Mouse (Mus musculus): ENCODE results near the gene Gng7.
"Not testable (repeated sequence)": the region's sequence is repeated elsewhere in the genome, so short reads cannot be mapped to it uniquely, and the experiment has no call there.

Gng7 gene

DNA sequence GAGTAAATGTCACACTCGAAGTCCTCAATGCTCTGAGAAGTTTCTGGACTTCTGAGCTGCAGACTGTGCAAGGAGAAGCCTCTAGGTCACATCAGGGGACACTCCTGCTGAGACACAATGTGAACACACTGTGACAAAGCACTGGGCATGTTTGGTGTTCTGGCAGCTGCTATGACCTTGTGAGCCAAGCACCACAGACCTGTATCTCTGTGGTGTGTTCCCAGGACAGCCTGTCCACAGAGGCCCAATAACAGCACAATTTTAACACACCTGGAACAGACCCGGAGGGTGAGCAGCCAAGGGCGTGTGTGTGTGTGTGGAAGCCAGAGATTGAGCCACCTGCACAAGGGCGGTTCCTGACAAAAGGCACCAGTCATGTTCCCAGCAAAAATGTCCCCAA lies 20.1 kb downstream of the Gng7 start:
- no peak for DNase-seq (ENCODE audit: low read depth, low spot score)

DNA sequence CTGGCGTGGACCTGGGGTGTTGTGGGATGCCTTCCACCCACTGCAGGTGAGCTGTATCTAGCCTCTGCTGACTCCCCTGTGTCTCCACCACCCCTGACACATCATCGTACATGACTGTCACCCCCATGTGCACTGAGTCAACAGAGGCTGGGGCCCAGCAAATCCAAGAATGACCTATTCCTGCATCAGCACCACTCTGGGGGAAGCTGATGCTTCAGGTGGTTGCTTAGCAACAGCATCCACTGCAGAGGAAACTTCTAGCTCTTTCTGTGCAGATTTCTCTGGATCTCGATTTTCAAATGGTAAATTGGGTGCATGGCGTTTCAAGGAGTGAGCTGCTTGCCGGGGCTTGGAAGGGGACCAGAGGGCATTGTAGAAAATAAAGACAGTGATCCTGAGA lies 21.5 kb downstream of the Gng7 start:
- DNase-seq (ENCODE audit: low read depth, low spot score), result no peak

DNA sequence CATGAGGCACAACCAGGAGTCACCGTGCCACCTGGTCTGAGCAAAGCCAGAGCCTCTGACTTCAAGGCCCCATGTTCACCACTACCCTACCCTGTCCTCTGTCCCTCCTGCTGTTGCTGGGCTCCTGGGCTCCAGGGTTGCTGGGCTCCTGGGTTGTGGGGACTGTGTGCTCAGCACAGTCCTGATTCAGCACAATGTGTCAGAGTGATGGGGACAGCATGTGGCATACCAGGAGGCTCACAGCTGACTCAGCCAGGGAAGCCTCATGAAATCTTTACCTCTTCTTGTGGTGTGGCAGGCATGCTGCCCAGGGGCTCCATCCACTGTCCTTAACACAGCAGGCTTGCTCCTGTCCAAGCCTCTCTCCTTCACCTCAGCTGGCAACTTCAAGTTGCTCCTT lies 22.8 kb downstream of the Gng7 start:
- DNase-seq (ENCODE audit: low read depth, low spot score), result no peak

DNA sequence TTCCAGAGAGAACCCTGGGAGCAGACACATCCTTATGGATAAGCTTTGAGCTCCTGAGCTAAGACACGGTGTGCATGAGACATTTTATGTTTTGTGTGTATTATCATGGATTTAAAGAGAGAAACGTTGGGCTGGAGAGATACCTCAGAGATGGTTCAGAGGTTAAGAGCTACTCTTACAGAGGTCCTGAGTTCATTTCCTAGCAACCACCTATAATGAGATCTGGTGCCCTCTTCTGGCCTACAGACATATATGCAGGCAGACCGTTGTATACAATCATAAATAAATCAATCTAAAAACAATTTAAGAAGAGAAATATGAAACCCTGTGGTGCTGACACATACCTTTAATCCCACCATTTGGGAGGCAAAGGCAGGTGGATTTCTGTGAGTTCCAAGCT lies 23.7 kb downstream of the Gng7 start:
- DNase-seq (ENCODE audit: low read depth, low spot score), result no peak

DNA sequence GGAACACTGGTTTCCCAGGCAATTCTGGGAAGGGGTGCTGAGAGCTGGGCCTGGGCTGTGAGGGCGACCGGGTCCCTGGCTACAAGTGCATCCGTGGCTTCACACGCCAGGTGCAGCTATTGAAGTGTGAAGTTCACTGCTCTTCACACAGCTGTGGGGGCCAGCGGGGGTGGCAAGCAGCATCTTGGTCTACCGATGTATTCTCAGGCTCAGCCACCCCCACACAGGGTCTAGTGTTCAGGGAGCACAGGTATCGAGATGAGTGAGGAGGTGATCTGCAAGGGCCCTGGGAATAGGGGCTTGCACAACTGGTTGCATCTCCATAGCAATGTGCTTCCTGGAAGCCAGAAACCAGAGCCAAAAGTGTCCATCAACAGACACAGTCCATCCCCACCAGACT lies 24.3 kb downstream of the Gng7 start:
- DNase-seq (ENCODE audit: low read depth, low spot score), result no peak

DNA sequence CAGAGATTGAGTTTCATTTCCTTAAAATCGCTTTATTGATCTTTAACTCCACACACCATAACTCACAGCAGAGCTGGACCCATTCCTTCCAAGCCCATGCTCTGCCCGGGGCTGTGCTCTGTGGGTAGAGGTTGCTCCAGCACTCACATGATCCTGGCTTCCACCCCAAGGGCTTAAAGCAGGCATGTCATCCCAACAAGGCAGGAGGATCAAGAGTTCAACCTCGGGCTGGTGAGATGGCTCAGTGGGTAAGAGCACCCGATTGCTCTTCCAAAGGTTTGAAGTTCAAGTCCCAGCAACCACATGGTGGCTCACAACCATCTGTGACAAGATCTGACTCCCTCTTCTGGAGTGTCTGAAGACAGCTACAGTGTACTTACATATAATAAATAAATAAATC lies 24.9 kb downstream of the Gng7 start:
- not testable (repeated sequence) for DNase-seq (ENCODE audit: low read depth, low spot score)

DNA sequence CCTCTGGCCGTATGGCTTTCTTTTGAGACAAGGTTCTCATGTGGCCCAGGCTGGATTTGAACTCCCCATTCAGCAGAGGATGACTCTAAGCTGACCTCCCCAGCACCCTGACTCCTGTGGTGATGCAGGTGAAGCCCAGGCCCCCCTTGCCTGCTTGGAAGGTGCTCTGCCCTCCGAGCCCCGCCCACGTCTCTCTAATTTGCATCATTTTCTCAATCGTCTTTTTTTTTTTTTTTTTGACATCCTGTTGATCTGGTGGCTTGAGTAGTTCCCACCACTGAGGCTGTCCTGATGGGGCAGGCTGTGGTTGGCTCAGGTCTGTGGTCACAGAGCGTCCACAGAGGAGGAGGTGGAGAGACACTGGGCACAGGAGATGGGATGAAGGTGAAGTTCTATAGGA lies 25.3 kb downstream of the Gng7 start:
- no peak for DNase-seq (ENCODE audit: low read depth, low spot score)

DNA sequence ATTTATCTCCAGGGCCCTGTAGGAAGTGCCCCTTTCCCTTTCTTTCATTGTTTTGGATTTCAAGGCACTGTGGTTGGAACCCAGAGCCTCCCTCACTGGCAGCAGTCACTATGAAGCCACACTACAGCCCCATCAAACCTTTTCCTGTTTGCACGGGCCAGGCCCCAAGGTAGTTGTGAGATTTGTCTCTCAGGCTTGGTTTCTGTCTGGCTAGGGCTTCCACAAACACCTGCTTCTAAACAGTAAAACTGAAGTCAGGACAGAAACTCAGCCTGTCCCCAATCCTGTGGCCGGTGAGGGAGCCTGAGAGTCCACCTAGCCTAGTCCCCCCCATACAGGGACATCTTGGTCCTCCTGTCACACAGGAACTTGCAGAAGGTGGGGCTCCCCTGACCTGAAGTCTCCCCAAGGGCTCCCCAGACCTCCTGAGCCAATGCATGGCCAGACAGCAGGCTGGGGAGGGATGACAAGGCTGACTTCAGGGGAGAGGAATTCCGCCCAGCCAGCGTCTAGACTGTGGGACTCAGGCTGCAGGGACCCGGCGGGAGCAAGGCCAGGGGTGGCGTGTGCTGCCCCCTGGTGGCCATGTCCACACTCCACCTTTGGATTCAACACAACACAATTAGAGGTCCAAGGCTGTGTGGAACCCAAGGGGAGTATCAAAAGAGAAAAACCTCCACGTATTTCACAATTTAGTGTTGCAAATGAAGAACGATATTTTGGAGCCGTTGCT lies 26.9 kb downstream of the Gng7 start:
- DNase-seq (ENCODE audit: low read depth, low spot score), result peak; percentile 72

DNA sequence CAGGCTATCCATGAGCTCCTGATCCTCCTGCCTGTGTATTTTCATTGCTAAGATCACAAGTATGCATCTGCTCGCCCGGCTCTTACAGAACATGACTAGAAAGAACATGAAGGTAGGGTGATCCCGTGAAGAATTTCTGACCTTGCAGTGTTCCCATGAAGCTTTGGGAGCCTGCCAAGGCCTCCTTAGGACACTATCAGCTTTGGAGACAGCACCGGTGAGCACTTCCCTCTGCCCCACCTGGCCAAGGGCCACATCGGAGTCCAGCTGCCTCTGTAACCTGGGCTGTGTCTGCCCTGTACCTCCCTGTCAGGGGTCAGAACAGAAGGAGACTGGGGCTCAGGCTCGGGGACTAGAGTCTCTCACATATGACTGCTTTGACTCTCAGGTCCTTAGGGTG lies 28.0 kb downstream of the Gng7 start:
- DNase-seq (ENCODE audit: low read depth, low spot score), result no peak

DNA sequence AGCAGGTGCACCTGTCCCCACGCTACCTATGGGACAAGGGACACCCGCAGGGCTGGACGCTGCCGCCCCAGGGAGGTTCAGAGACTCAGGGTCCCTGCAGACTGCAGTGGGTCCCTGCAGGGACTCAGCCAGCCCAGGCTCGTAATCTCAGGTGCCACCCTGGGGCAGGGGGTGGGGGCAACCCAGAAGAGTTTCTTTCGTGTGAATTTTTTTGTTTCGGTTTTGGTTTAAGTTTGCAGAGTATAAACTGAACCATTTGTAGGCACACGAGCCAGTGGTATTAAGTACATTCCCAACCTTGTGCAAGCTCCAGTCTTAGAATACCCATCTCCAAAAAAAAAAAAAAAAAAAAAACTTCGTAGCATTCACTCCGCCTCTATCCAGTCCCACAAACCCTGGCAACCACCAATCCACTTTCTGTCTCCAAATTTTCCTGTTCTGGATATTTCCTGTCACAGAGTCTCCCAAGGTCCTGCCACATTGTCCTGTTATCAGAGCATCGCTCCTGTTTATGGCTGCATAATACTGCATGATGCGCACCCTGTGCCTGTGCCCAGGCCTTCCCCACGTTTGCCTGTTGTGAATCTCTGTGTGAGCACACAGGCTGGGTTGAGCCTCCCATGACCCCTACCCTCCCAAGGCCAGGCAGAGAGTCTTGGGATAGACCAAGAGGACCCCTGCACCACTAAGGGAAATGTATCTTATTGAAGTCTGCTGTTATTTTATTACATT lies 28.6 kb downstream of the Gng7 start:
- no peak for DNase-seq (ENCODE audit: low read depth, low spot score)

DNA sequence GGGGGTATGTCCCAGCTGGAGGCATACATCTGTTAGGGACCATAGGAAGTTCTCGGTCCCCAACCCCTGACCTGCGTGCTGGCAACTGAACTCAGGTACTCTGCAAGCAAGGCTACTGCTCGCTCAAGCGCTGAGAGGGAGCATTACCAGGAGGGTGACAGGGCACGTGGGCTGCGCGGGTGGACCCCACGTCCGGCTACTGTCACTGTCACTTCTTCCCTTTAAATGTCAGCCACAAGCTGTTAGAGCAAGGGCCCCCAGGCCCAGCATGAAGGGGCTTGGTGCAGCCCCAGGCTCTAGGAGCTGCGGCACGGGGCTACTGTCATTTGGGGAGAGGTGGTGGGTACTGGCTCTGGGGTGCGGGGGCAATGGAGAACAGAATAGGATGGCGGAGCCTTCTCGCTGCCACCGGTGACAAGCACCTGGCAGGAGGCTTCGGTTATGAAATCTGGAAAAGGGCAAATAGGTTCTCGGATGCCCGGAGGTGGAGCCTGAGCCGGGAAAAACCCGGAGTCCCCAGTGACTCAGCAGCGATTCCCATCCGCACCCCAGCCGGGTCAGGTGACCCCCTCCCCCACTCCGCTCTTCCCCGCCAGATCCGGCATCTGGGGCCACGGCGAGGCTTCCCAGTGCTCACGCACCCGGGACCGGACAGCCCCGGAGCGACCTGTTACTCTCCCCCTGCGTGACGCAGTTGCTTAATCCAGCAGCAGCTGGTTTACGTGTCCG lies 29.3 kb downstream of the Gng7 start:
- no peak for DNase-seq (ENCODE audit: low read depth, low spot score)

DNA sequence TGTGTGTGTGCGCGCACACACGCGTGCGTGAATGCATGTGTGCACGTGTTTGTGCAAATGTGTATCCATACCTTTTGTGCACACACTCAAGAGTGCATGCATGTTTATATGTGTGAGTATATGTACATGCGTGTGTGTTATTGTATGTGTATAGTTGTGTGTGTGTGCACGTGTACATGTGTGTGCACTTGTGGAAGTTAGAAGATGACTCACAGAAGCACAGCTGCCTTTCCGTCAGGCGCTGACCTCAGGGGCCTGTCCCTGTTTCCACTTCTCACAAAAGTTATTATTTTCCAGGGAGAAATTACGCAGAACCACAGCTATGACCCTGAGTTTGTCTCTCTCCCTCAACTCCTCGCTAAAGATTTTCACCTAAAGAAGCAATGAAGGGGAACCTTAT lies 30.5 kb downstream of the Gng7 start:
- no peak for DNase-seq (ENCODE audit: low read depth, low spot score)

DNA sequence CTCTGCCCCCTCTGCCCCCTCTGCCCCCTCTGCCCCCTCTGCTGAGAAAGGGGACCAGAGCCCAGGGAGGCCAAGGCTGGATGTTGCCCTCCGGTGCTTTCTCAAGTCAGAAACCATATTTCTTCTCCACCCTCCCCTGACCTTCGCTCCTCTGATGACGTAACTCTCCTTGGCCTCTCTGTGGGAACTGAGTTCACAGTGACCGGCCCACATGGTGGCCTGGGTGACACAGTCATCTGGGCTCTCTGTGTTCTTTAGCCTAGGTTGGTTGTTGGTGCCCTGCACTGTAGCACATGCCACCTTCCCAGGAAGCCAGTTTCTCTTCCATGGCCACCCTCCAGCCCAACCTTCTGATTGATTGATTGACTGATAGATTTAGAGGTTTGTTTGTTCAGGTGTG lies 32.4 kb downstream of the Gng7 start:
- no peak for DNase-seq (ENCODE audit: low read depth, low spot score)

DNA sequence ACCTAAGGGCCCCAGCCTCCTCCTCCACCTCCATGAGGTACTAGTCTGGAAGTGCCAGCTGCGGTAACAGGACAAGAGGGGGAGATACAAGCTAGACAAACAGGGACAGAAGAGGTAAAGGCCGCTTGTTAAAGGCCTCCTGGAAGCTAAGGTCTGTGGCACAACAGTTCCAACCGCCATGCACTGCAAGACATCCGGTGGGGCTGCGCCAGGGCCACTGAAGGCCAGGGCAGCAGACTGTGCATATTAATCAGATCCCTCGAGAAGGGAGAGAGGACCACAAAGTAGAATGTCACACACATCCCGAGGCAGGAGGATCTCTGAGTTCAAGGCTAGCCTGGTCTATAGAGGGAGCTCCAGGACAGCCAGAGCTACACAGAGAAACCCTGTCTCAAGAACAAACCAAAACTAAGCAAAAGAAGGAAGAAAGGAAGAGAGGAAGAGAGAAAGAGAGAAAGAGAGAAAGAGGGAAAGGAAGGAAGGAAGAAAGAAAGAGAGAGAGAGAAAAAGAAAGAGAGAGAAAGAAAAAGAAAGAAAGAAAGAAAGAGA lies 33.1 kb downstream of the Gng7 start:
- no peak for DNase-seq (ENCODE audit: low read depth, low spot score)

DNA sequence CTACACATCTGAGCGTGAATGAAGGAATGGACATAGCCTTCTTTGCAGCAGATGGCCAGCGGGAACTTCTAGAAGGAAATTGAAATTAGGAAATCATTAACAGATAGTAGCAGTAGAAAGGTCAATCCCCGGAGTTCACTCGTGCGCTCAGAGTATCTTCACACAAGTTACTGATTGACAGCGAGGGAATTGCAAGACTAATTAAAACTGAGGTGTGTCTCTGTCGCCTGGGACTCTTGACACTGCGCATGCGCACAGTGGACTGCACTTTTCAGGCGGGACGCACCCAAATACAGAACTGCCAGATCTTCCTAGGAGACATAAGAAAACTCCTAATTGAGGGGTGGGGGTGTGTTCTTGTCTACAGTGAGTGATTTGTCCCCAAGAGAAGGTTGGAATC lies 39.3 kb downstream of the Gng7 start:
- DNase-seq (ENCODE audit: low read depth, low spot score), result no peak

DNA sequence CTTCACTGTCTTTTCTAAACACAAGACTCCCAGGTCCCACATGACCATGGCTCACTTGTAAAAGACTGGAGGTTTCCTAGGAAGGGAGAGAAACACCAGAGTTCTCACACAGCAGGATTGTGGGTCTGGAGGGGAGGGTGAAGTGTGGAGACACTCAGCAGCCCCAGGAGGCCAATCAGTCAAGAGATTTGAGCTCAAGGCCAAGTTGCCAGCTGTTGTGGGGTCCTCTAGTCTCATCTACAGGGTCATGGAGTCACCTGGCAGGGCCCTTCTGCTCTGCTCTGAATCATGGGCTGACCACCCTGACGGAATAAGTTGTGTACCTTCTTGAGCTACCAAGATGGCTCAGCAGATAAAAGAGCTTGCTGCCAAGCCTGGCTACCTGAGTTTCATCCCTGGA lies 41.0 kb downstream of the Gng7 start:
- DNase-seq (ENCODE audit: low read depth, low spot score), result no peak

DNA sequence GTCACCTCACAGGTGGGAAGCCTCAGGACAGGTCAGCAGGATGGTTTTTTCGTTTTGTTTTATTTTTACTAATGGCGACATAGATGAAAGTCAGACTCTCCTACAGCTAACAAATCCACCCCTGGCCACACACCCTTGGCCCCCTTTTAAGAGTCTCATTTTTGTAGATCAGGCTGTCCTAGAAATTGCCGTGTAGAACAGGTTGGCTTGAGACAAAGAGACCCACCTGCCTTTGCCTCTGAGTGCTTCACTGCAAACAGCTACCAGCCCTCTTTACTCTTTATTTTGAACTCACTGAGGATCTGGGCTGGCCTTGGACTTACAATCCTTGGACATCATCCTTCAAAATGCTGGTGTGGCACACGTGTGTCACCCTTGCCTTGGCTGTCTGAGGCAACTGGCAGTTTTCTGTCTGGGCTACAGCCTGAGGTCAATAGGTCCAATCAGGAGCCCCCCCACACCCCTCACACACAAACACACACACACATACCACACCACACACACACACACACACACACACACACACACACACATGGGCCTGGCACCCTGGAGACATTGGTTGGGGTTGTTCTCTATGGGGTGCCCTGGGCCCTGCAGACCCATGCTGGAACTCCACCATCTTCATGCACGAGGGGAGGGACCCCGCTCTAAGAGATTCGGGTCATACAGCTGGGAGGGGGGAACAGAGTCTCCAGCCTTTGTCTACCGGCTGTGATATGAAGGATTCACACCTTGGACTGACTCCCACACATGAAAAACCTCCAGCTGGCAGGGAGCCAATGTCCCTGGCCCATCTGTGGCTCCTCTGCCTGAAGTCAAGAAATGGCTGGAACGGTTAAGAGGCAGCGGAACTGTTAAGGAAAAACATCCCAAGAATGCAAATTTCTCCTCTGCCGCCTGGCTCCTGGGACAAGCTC lies 42.4 kb downstream of the Gng7 start:
- DNase-seq (ENCODE audit: low read depth, low spot score), result no peak

DNA sequence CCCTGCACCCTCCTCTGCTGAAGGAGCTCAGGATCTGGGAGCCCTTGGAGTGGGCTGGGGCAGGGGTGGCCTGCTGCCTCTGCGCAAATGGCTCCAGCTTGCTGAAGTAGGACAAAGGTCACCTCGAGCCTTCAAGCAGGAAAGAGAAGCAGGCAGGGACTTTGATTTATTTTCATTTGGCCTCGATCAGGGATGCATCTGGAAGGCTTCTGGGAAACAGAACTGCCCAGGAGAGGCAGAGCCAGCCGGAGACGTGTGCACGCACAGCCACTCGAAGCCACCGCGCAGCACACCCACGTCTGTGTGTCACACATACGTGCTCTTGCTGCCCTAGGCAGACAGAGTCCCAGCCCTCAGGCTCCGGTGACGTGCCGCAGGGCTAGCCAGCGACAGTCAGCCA lies 43.2 kb downstream of the Gng7 start:
- no peak for DNase-seq (ENCODE audit: low read depth, low spot score)

DNA sequence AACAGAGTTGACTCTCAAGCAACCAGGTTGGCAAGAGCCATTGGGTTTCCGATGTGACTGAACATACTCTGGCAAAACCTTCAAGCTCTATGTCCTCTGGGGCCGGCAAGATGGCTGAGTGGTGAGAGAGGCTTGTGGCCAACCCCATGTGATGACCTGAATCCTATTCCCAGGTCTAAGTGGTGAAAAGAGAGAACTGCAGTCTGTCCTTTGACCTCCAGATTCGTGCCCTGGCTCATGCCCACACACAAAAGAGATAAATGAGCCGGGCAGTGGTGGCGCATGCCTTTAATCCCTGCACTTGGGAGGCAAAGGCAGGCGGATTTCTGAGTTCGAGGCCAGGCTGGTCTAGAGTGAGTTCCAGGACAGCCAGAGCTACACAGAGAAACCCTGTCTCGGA lies 44.6 kb downstream of the Gng7 start:
- no peak for DNase-seq (ENCODE audit: low read depth, low spot score)

DNA sequence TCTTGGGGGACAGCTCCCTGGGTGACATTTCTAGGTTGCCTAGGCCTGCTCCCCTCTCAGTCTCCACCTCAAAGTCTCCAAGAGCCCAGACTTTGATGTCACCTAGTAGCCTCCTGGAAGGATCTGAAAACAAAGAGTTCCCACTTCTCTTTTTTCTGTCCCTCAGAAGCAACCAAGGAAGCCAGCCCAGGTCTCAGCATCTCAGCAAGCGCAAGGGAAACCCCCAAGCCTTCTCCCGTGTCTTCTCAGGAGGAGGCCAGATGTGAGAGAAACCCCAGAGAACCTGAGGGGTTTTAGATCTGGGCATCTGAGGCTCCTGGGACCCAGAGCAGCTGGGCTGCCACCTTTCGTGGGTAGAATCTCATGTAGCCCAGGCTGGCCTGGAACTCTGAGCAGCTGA lies 45.4 kb downstream of the Gng7 start:
- no peak for DNase-seq (ENCODE audit: low read depth, low spot score)

DNA sequence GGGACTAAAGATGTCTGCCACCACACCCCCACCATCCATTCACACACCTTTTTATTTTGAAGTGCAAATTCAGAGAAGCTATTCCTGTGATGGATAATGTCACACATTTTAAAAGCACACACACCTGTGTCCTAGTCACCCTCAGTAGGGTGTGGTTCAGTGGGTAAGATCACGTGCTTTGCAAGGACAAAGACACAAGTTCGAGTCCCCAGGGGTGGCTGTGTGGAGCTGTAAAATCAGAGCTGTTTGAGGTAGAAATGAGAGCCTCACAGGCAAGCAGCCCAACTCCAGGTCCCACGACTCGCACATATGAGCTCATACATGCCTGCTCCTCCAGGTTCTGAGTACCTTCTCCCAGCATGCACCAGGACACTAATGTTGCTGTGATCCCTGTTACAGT lies 46.6 kb downstream of the Gng7 start:
- no peak for DNase-seq (ENCODE audit: low read depth, low spot score)
